Mouse (Mus musculus): ENCODE results near the gene Epb41l1. TPM values are rescaled to one million over a fixed set of nuclear protein-coding genes. Genes with fewer than 3 reads are reported as not detected.

The Epb41l1 gene
- total RNA-seq, 1 experiment from 2014 or later: 7.1 TPM

DNA sequence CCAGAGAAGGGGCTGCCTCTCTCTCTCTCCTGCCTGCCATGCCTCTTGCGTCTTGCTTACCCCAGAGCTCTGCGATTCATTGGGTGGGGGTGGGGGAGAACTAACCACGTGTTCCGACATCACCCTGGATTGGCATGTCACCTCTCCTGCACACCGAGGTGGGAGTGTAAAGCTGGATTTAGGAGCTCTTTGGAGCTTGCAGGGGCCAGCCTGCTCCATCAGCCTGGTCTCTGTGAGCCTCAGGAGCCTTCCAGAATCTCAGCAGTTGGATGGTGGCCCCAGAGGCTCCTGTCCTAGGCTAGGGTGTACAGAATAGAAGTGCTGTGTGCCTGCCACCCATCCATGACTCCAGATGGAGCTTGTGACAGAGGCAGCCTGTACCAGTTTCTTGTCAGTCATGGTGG, 56.0 kb downstream of the Epb41l1 start:
- no peak for ATAC-seq (replicated peaks; ENCODE audit: insufficient number of reproducible peaks, low FRiP score, low TSS enrichment, poor library complexity, severe bottlenecking)

- no peak for ATAC-seq (replicated peaks; ENCODE audit: insufficient number of reproducible peaks, low FRiP score, low TSS enrichment, poor library complexity, severe bottlenecking)
Measured at GRCm38 (mm10) chr2:156478046-156478690, 57.5 kb downstream of the Epb41l1 start.

- no peak for ATAC-seq (replicated peaks; ENCODE audit: insufficient number of reproducible peaks, low FRiP score, low TSS enrichment, poor library complexity, severe bottlenecking)
Measured at GRCm38 (mm10) chr2:156479833-156480232, 59.1 kb downstream of the Epb41l1 start.

GRCm38 (mm10) chr2:156480267-156480666, 59.6 kb downstream of the Epb41l1 start:
- ATAC-seq (replicated peaks; ENCODE audit: insufficient number of reproducible peaks, low FRiP score, low TSS enrichment, poor library complexity, severe bottlenecking): no peak

DNA sequence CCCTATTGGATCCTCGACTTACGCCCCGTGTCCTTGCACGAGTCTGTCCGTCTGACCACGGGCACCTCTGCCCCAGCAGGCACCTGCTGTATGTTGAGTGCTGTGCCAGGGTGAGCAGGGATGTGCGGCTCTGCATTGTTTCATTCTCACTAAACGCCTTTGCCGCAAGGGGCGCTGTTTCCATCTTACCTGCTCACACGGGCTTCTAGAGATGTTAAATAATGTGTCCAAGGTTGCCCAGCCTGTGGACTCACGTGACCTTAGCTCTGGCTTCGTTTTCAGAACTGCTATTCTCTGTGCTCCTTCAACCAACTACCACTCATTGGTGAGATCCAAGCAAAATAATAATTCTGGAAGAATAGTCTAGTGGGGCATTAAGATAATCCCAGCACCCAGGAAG, 61.6 kb downstream of the Epb41l1 start:
- ATAC-seq (replicated peaks; ENCODE audit: insufficient number of reproducible peaks, low FRiP score, low TSS enrichment, poor library complexity, severe bottlenecking): peak; percentile 55; the same call in 1 of the 2 replicates

GRCm38 (mm10) chr2:156482764-156483163, 62.1 kb downstream of the Epb41l1 start:
- no peak for ATAC-seq (replicated peaks; ENCODE audit: insufficient number of reproducible peaks, low FRiP score, low TSS enrichment, poor library complexity, severe bottlenecking)

DNA sequence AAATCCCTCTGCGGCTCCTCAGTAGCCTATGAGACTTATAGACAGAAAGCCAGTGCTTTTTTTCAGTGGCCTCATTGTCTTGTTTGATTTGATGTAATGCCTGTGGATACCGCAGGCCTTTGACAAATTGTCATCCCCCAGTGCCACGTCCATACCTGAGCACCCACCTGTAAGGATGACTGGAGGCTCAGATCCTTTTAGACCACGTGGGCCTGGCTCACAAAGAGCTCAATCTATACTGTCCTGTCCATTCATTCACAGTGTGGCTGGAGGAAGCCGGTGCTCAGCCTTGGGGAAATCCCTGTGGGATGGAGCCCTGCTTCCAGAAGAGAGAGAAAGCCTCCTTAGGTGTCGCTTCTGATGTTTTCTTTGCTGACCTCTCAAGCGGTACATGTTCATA, 62.5 kb downstream of the Epb41l1 start:
- ATAC-seq (replicated peaks; ENCODE audit: insufficient number of reproducible peaks, low FRiP score, low TSS enrichment, poor library complexity, severe bottlenecking): no peak

- no peak for ATAC-seq (replicated peaks; ENCODE audit: insufficient number of reproducible peaks, low FRiP score, low TSS enrichment, poor library complexity, severe bottlenecking)
Measured at GRCm38 (mm10) chr2:156486086-156486751, 65.5 kb downstream of the Epb41l1 start.

GRCm38 (mm10) chr2:156487589-156488160, 67.0 kb downstream of the Epb41l1 start:
- no peak for ATAC-seq (replicated peaks; ENCODE audit: insufficient number of reproducible peaks, low FRiP score, low TSS enrichment, poor library complexity, severe bottlenecking)

DNA sequence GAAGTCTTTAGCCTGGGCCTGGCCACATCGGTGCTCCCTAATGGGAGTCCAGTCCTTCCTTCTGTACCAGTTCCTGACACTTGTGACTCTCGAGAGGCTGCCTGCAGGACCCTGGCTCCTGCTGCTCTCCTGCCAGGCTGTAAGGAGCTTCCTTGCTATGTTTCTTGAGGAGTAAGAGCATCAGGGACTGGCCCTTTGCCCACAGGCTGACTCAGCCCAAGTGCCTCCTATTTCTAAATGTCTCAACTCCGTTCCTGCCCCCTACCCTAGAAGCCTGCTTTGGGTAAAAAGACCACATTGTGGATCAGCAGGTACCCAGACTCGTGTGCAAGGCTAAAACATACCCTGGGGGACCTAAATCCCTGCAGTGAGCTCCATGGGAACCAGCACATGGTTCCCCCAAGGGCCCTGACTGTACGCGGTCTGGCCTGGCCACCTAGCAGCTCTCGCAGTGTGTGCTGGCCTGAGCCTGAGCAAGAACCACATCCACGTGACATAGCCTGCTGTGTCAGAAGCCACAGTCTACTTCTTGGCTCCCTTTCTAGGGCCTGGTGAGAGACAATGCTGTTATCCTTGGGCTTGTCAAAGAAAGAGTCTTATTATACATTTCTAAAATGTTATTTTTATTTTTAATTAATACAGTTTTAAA, 67.6 kb downstream of the Epb41l1 start:
- no peak for ATAC-seq (replicated peaks; ENCODE audit: insufficient number of reproducible peaks, low FRiP score, low TSS enrichment, poor library complexity, severe bottlenecking)

DNA sequence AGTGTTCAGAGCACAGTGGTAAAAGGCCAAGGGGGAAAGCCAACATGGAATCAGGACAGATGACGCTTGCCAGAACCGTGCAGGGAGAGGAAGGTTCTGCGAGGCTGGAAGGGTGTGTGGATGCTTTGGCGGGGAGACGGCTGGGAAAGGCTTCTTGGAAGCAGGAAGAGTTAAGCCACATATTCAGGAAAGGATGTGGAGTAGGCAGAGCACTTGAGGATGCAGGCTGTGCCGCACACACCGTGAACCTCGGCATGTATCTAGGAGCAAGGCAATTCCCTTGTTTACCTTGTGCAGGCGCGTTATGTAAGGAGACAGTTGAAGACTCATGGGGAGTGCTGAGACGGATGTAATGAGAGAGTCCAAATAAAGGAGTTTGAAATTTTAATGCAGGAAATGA, 69.5 kb downstream of the Epb41l1 start:
- no peak for ATAC-seq (replicated peaks; ENCODE audit: insufficient number of reproducible peaks, low FRiP score, low TSS enrichment, poor library complexity, severe bottlenecking)

DNA sequence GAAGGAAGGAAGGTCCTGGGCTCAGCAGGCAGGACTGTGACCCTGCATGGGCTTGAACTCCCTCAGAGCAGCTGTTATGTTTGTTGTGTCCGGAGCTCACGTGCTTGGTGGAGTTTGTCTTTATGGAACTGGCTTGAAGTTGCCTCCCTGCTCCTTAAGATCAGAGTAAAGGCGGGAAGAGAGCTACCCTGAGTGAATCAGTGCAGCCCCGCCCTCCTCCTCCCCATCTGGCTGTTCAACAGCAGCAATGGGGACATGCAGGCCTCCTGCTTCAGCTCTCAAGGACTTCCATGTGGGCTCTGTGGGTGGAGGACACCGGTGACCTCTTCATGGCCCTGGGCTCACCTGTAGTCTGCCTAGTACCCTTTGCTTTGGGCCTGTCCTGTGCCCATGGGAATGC, 71.1 kb downstream of the Epb41l1 start:
- no peak for ATAC-seq (replicated peaks; ENCODE audit: insufficient number of reproducible peaks, low FRiP score, low TSS enrichment, poor library complexity, severe bottlenecking)

DNA sequence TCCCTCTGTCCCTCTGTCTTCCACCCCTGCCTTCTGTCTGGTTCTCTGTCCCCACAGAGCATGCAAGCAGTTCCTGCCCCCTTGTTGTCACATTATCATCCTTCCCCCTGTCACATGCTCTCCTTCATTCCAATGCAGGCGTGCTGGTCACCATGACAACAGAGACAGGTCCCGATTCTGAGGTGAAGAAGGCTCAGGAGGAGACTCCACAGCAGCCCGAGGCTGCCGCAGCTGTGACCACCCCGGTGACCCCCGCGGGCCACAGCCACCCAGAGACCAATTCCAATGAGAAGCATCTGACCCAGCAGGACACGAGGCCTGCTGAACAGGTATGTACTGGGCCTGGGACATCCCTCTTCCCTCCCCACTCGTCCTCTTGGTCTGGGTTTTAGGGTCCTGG, 73.1 kb downstream of the Epb41l1 start:
- no peak for ATAC-seq (replicated peaks; ENCODE audit: insufficient number of reproducible peaks, low FRiP score, low TSS enrichment, poor library complexity, severe bottlenecking)

DNA sequence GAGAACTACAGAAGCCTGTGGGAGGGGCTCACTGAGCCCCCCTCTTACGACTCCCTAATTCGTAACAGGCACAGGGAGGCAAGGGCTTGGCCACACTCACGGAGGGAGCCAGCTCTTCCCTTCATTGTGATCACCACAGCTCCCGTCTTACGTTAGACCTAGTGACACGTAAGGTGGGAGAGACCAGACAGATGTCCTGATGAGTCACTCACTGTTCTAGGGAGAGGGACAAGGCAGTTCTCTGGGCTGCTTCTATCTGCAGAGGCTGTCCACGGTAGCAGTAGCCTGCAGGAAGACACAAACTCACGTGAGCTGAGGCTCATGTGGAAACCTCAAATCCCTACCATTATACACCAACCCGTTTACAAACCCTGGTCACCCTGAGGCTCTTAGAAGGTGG, 73.8 kb downstream of the Epb41l1 start:
- ATAC-seq (replicated peaks; ENCODE audit: insufficient number of reproducible peaks, low FRiP score, low TSS enrichment, poor library complexity, severe bottlenecking): no peak

DNA sequence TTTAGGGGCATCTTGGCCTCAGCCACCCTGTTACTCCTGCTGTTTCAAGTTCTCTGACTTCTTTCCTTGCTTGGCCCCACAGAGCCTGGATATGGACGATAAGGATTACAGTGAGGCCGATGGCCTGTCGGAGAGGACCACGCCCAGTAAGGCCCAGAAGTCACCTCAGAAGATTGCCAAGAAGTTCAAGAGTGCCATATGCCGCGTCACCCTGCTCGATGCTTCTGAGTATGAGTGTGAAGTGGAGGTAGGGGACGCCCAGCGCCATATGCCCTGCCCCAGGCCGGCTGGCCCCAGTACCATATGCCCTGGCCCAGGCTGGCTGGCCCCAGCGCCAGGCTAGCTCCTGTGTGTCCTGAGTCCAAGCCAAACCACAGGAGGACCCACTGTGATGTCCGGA, 74.2 kb downstream of the Epb41l1 start:
- ATAC-seq (replicated peaks; ENCODE audit: insufficient number of reproducible peaks, low FRiP score, low TSS enrichment, poor library complexity, severe bottlenecking): no peak

GRCm38 (mm10) chr2:156496816-156497566, 76.3 kb downstream of the Epb41l1 start:
- no peak for ATAC-seq (replicated peaks; ENCODE audit: insufficient number of reproducible peaks, low FRiP score, low TSS enrichment, poor library complexity, severe bottlenecking)

DNA sequence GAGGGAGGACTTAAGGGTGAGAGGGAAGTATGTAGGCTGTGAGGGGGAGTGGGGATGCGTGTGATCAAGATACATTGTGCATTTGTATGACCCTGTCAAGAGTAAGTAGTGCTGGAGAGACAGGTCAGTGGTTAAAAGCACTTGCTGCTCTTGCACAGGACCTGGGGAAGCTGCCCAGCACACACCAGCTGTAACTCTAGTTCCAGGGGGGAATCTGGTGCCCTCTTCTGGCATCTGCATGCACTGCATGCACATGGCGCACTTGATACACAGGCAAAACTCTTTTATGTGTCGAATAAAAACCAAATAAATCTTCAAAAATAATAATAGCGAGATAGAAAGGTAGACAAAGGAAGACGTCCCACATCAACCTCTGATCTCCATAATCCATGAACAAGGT, 77.2 kb downstream of the Epb41l1 start:
- ATAC-seq (replicated peaks; ENCODE audit: insufficient number of reproducible peaks, low FRiP score, low TSS enrichment, poor library complexity, severe bottlenecking): no peak

DNA sequence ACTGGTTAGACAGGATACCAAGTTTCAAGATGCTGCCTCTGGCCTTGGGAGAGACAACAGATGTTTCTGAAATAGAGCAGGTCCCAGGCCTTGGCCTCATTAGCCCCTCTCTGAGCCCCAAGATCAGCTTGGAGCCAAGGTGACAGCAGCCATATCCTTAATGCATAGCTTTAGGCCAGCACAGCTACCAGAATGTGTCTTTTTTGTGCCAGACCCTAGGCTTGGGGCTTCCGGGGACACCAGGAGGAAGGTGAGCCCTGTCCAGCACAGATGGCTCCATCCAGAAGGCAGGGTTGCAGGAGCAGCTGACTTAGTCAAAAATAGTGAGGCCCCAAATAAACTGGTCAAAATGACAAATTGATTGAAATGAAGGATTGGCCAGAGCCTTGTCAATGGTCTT, 80.3 kb downstream of the Epb41l1 start:
- no peak for ATAC-seq (replicated peaks; ENCODE audit: insufficient number of reproducible peaks, low FRiP score, low TSS enrichment, poor library complexity, severe bottlenecking)

DNA sequence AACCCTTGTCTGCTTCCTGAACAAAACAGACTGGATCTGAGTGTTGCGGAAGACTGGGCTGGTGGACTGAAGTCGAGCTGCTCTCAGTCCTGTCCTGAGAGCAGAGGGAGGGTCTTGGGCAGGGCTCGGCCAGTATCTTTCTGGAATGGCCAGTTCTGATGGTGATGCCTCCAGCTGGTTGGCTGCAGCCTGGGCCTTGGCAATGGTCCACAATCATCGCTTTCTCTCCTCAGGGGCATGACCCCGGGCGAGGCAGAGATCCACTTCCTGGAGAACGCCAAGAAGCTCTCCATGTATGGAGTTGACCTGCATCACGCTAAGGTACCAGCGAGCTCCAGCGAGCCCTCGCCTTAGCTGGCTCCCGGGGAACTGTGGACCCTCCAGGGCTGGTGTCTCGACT, 84.8 kb downstream of the Epb41l1 start:
- ATAC-seq (replicated peaks; ENCODE audit: insufficient number of reproducible peaks, low FRiP score, low TSS enrichment, poor library complexity, severe bottlenecking): no peak
